Mouse (Mus musculus) CH12.LX (cell line): ENCODE results near the gene Zfp459. TPM values are rescaled to one million over a fixed set of nuclear protein-coding genes. Genes with fewer than 3 reads are reported as not detected.

ENCODE experiments used
- DNase-seq: peaks from one replicate; pipeline ENCODE4 v3.0.0-alpha.2; 2013; ENCODE audit errors: extremely low read depth
- H3K27ac ChIP-seq: 2 replicates; pipeline ENCODE4 v1.5.1; 2012; ENCODE audit warnings: low read depth, mild to moderate bottlenecking, control low read depth, moderate library complexity; ENCODE audit not compliant: insufficient read depth
- H3K27me3 ChIP-seq: replicated peaks from 2 replicates; pipeline ENCODE3; 2012; ENCODE audit warnings: inconsistent platforms
- H3K36me3 ChIP-seq, 2 experiments: replicated peaks in 1 of 2; 2 replicates each; pipeline versions ENCODE3 to v1.6.1; 2012; ENCODE audit warnings: inconsistent platforms in 1 of 2, low read length in 1 of 2, mild to moderate bottlenecking in 1 of 2, mixed read lengths in 1 of 2, moderate library complexity in 1 of 2; ENCODE audit not compliant: control insufficient read depth in 1 of 2, insufficient read depth in 1 of 2
- H3K4me1 ChIP-seq, 2 experiments: 2 replicates each; pipeline ENCODE4 v1.6.1; 2012; ENCODE audit warnings: inconsistent platforms in 1 of 2, moderate library complexity in 1 of 2; ENCODE audit not compliant: insufficient read depth in 2 of 2, control insufficient read depth in 1 of 2
- H3K4me2 ChIP-seq: 2 replicates; pipeline ENCODE4 v1.6.1; 2012; ENCODE audit warnings: low read depth, mild to moderate bottlenecking, control low read depth; ENCODE audit not compliant: poor library complexity, insufficient read depth, severe bottlenecking
- H3K4me3 ChIP-seq, 3 experiments: fragments of 150-350 bp in 1 of 3; sonication (generic) in 1 of 3; replicated peaks in 1 of 3; 2 replicates each; pipeline versions ENCODE3 to v1.5.1; 2011 to 2012; ENCODE audit warnings: low read depth in 2 of 3, low read length in 2 of 3, mild to moderate bottlenecking in 2 of 3, moderate library complexity in 2 of 3, control low read depth in 1 of 3, improper control_type of control experiment in 1 of 3, inconsistent platforms in 1 of 3, mixed read lengths in 1 of 3; ENCODE audit not compliant: poor library complexity in 1 of 3
- H3K79me2 ChIP-seq: replicated peaks from 2 replicates; pipeline ENCODE4 v1.6.1; 2012; ENCODE audit warnings: mild to moderate bottlenecking, moderate library complexity; ENCODE audit not compliant: control insufficient read depth, poor library complexity, insufficient read depth, severe bottlenecking; ENCODE audit errors: extremely low read depth
- H3K9ac ChIP-seq: 2 replicates; pipeline ENCODE4 v1.6.1; 2012; ENCODE audit warnings: low read depth, mild to moderate bottlenecking, control low read depth, moderate library complexity; ENCODE audit not compliant: insufficient read depth
- H3K9me3 ChIP-seq: replicated peaks from 2 replicates; pipeline ENCODE3; 2012; ENCODE audit warnings: low read length, inconsistent platforms, mixed read lengths
- BHLHE40 ChIP-seq: IDR thresholded peaks from 2 replicates; pipeline ENCODE4 v1.6.1; 2011; ENCODE audit warnings: mild to moderate bottlenecking, low read depth, low read length, improper control_type of control experiment
- CHD1 ChIP-seq: IDR thresholded peaks from 2 replicates; pipeline ENCODE4 v1.6.1; 2012; ENCODE audit warnings: low read depth, low read length, improper control_type of control experiment, inconsistent platforms
- CHD2 ChIP-seq: IDR thresholded peaks from 2 replicates; pipeline ENCODE4 v1.6.1; 2011; ENCODE audit warnings: low read length, improper control_type of control experiment
- CTCF ChIP-seq, 2 experiments: IDR thresholded peaks in 1 of 2; conservative IDR thresholded peaks in 1 of 2; 2 replicates each; pipeline ENCODE4 v1.5.1; 2011 to 2012; ENCODE audit warnings: low read depth in 2 of 2, low read length in 2 of 2, improper control_type of control experiment in 1 of 2, inconsistent platforms in 1 of 2, mild to moderate bottlenecking in 1 of 2, moderate library complexity in 1 of 2
- E2F4 ChIP-seq: IDR thresholded peaks from 2 replicates; pipeline ENCODE4 v1.6.1; 2011; ENCODE audit warnings: low read depth, low read length, improper control_type of control experiment; ENCODE audit not compliant: insufficient replicate concordance
- ELF1 ChIP-seq: IDR thresholded peaks from 2 replicates; pipeline ENCODE4 v1.6.1; 2014; ENCODE audit warnings: low read depth, mild to moderate bottlenecking, inconsistent platforms, low read length, improper control_type of control experiment
- EP300 ChIP-seq: IDR thresholded peaks from 2 replicates; pipeline ENCODE4 v1.6.1; 2011; ENCODE audit warnings: low read length, improper control_type of control experiment
- GABPA ChIP-seq: IDR thresholded peaks from 2 replicates; pipeline ENCODE4 v1.6.1; 2012; ENCODE audit warnings: low read depth, low read length, improper control_type of control experiment, inconsistent platforms; ENCODE audit not compliant: insufficient replicate concordance
- IRF4 ChIP-seq: IDR thresholded peaks from 2 replicates; pipeline ENCODE4 v1.6.1; 2014; ENCODE audit warnings: low read depth, mild to moderate bottlenecking, inconsistent platforms, low read length, improper control_type of control experiment
- JUN ChIP-seq: IDR thresholded peaks from 2 replicates; pipeline ENCODE4 v1.6.1; 2011; ENCODE audit warnings: low read depth, mild to moderate bottlenecking, low read length, improper control_type of control experiment, moderate library complexity; ENCODE audit not compliant: insufficient read depth
- JUND ChIP-seq: conservative IDR thresholded peaks from 2 replicates; pipeline ENCODE4 v1.6.1; 2011; ENCODE audit warnings: low read depth, low read length, improper control_type of control experiment
- MAFK ChIP-seq: IDR thresholded peaks from 2 replicates; pipeline ENCODE4 v1.6.1; 2011; ENCODE audit warnings: low read length, improper control_type of control experiment; ENCODE audit not compliant: insufficient replicate concordance
- MAX ChIP-seq: IDR thresholded peaks from 2 replicates; pipeline ENCODE4 v1.6.1; 2011; ENCODE audit warnings: low read length, improper control_type of control experiment
- MAZ ChIP-seq: IDR thresholded peaks from 2 replicates; pipeline ENCODE4 v1.6.1; 2012; ENCODE audit warnings: low read depth, mild to moderate bottlenecking, inconsistent platforms, low read length, improper control_type of control experiment, moderate library complexity
- MEF2A ChIP-seq: IDR thresholded peaks from 2 replicates; pipeline ENCODE4 v1.6.1; 2014; ENCODE audit warnings: low read depth, mild to moderate bottlenecking, inconsistent platforms, low read length, improper control_type of control experiment, borderline replicate concordance
- MYC ChIP-seq: IDR thresholded peaks from 2 replicates; pipeline ENCODE4 v1.6.1; 2011; ENCODE audit warnings: low read depth, mild to moderate bottlenecking, improper control_type of control experiment, low read length
- NELFE ChIP-seq: IDR thresholded peaks from 2 replicates; pipeline ENCODE4 v1.6.1; 2011; ENCODE audit warnings: low read depth, low read length, improper control_type of control experiment
- NRF1 ChIP-seq: IDR thresholded peaks from 2 replicates; pipeline ENCODE4 v1.6.1; 2014; ENCODE audit warnings: low read depth, mild to moderate bottlenecking, inconsistent platforms, low read length, improper control_type of control experiment, moderate library complexity
- PAX5 ChIP-seq: IDR thresholded peaks from 2 replicates; pipeline ENCODE4 v1.6.1; 2012; ENCODE audit warnings: low read length, inconsistent platforms, mixed read lengths
- POLR2A ChIP-seq: IDR thresholded peaks from 2 replicates; pipeline ENCODE4 v1.6.1; 2011; ENCODE audit warnings: low read depth, mild to moderate bottlenecking, improper control_type of control experiment, low read length
- POLR2AphosphoS2 ChIP-seq: IDR thresholded peaks from 2 replicates; pipeline ENCODE4 v1.6.1; 2011; ENCODE audit warnings: low read depth, low read length, improper control_type of control experiment
- RAD21 ChIP-seq: IDR thresholded peaks from 2 replicates; pipeline ENCODE4 v1.6.1; 2011; ENCODE audit warnings: low read depth, mild to moderate bottlenecking, low read length, improper control_type of control experiment, moderate library complexity
- SIN3A ChIP-seq: IDR thresholded peaks from 2 replicates; pipeline ENCODE4 v1.6.1; 2012; ENCODE audit warnings: low read length, improper control_type of control experiment, inconsistent platforms
- TBP ChIP-seq: conservative IDR thresholded peaks from 2 replicates; pipeline ENCODE4 v1.6.1; 2011; ENCODE audit warnings: low read depth, low read length, improper control_type of control experiment
- TCF12 ChIP-seq: IDR thresholded peaks from 2 replicates; pipeline ENCODE4 v1.6.1; 2014; ENCODE audit warnings: low read depth, mild to moderate bottlenecking, inconsistent platforms, low read length, improper control_type of control experiment
- UBTF ChIP-seq: IDR thresholded peaks from 2 replicates; pipeline ENCODE4 v1.6.1; 2012; ENCODE audit warnings: low read depth, mild to moderate bottlenecking, inconsistent platforms, low read length, improper control_type of control experiment, moderate library complexity
- USF1 ChIP-seq: IDR thresholded peaks from 2 replicates; pipeline ENCODE4 v1.6.1; 2014; ENCODE audit warnings: low read depth, mild to moderate bottlenecking, inconsistent platforms, low read length, improper control_type of control experiment
- USF2 ChIP-seq: conservative IDR thresholded peaks from 2 replicates; pipeline ENCODE4 v1.6.1; 2011; ENCODE audit warnings: low read depth, low read length, improper control_type of control experiment
- ZC3H11A ChIP-seq: IDR thresholded peaks from 2 replicates; pipeline ENCODE4 v1.6.1; 2012; ENCODE audit warnings: low read depth, mild to moderate bottlenecking, inconsistent platforms, low read length, improper control_type of control experiment
- ZMIZ1 ChIP-seq: IDR thresholded peaks from 2 replicates; pipeline ENCODE4 v1.6.1; 2012; ENCODE audit warnings: low read depth, mild to moderate bottlenecking, inconsistent platforms, low read length, improper control_type of control experiment
- dilution Hi-C: fragments of 300-500 bp; cut with MboI; formaldehyde crosslinking; loops from 2 replicates; pipeline ENCODE4 v1.14.3; 2020; ENCODE audit warnings: low sequenced_read_pairs; ENCODE audit not compliant: extremely low pct_unique_long_range_greater_than_20kb, extremely low pct_ligation_motif_present
- in situ Hi-C: fragments of 300-500 bp; cut with MboI; formaldehyde crosslinking; loops from 3 replicates; pipeline ENCODE4 v1.14.3; 2019; ENCODE audit warnings: low sequenced_read_pairs, low pct_ligation_motif_present, low pct_unique_long_range_greater_than_20kb, mixed read lengths
- polyA plus RNA-seq: library from polyadenylated mRNA; unstranded; fragments of >175 nt; gene quantifications from 2 replicates; pipeline ENCODE4 v1.2.1, GENCODE M21; 2012; ENCODE audit warnings: low read depth; ENCODE audit not compliant: insufficient read length
- total RNA-seq, 2 experiments: library from RNA; depleted of rRNA; stranded (reverse); fragments of 300-350 nt in 1 of 2; fragments of >200 nt in 1 of 2; gene quantifications; 2 replicates each; pipeline ENCODE4 v1.2.3; 2012 to 2014

Gene Zfp459
- total and polyA plus RNA-seq, 3 experiments: 0.12 to 0.47 TPM; not detected in 1

GRCm38 (mm10) chr13:67452021-67452309, 30.7 kb upstream of the Zfp459 start:
- in situ Hi-C loops (no loop called here), dilution Hi-C loops (no loop called here)
- Histone ChIP-seq H3K4me1 (peaks cover 2 to 17% of the 10 kb centered on the region in 2 experiments; a peak in 2 of 4 replicates), H3K27me3 (no peaks in the 10 kb centered on the region), H3K9ac (peak overlapping the region; percentile 56), H3K27ac (no peak overlapping the region), H3K4me3 (peak overlapping the region in 2 of 3 experiments; percentile 64 to 85), H3K9me3 (no peaks in the 10 kb centered on the region), H3K36me3 (peaks cover 2 to 13% of the 10 kb centered on the region in 2 experiments), H3K4me2 (peak overlapping the region; percentile 85), H3K79me2 (no peaks in the 10 kb centered on the region; the same call in 1 of the 2 replicates)
- TF ChIP-seq MAZ (no peak), POLR2AphosphoS2 (no peak), JUND (no peak), ZC3H11A (no peak), MAFK (no peak), NELFE (no peak), USF1 (no peak), UBTF (no peak), MAX (no peak), NRF1 (no peak), CTCF (conservative IDR thresholded peaks at IDR 0.05 in 1 of 2, IDR thresholded peaks at IDR 0.05 in 1 of 2; ENCODE audit: low read depth in 2 of 2, low read length in 2 of 2) (no peak), POLR2A (no peak), GABPA (no peak), SIN3A (no peak)
- DNase-seq: no peak

DNA sequence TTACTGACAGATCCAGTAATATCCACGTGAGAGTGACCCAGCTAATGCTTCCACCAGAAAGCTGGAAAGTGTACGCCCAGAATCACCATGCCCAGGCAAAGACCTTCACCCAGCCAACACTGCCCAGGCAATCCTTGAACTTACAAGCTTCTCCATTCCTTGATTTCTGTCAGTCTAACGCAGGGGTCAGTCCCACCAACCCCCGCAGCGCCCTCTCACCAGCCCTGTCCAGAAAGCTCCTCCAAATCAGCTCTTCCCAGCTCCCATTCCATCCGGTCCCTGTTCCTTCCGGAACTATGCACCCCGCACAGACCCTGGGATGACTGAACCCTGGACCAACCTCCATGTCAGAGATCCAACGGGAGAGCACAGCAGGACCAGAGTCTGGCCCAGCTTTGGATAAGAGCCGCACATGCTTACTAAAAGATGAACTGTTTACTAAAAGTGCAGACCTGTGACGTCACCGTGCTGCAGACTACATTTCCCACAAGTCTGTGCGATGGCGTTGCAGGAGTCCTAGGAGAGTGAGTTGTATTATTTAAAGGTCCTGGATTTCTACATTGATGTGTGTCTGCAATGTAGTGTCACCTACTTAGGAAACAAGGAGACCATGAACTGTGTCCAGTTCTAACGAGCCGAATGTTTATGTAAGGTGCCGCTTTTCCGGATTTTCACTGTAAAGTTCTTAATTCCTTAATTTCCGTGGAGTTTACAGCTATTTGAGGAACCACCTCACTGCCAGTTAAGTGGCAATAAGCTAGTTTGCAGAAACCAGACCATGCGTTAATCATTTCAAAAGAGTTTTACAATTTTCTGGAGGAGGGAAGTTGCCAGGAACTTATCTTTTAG, 30.2 kb upstream of the Zfp459 start, which contains the start of gene Zfp874a:
Gene Zfp874a, minus strand, starts transcription at position 453 of the 849 bp plus-strand sequence.
- H3K79me2 ChIP-seq: no peaks in the 10 kb centered on the region; the same call in 1 of the 2 replicates
- no peaks in the 10 kb centered on the region for H3K27me3 ChIP-seq
- in situ Hi-C loops (no loop called here), dilution Hi-C loops (no loop called here)
- DNase-seq: peak; percentile 85
- no peak within 1 kb of the TSS for H3K27ac ChIP-seq
- H3K9ac ChIP-seq: peak within 1 kb of the TSS; percentile 56
- peak within 1 kb of the TSS; percentile 85 for H3K4me2 ChIP-seq
- H3K9me3 ChIP-seq: no peaks in the 10 kb centered on the region
- H3K4me3 ChIP-seq: peak within 1 kb of the TSS; percentile 64 to 85 (median 71)
- H3K36me3 ChIP-seq: peaks cover 6 to 18% of the 10 kb centered on the region in 2 experiments
- peaks cover 2 to 17% of the 10 kb centered on the region in 2 experiments; a peak in 2 of 4 replicates for H3K4me1 ChIP-seq
- TF ChIP-seq BHLHE40: 0 out of 2 replicates have a peak, but pooled peaks have one; percentile 12
- peak; percentile 37; the same call in 1 of the 2 replicates for TF ChIP-seq NRF1
- TF ChIP-seq IRF4: no peak
- no peak for TF ChIP-seq PAX5
- peak; percentile 40; the same call in 1 of the 2 replicates for TF ChIP-seq JUN
- 0 out of 2 replicates have a peak, but pooled peaks have one; percentile 48 for TF ChIP-seq TBP
- no peak for TF ChIP-seq E2F4
- TF ChIP-seq TCF12: peak; percentile 53; the same call in 1 of the 2 replicates
- TF ChIP-seq ZC3H11A: no peak
- TF ChIP-seq CHD2: no peak
- TF ChIP-seq RAD21: no peak
- peak; percentile 20; the same call in 1 of the 2 replicates for TF ChIP-seq MEF2A
- peak; percentile 43; the same call in 1 of the 2 replicates for TF ChIP-seq NELFE
- no peak for TF ChIP-seq USF2
- TF ChIP-seq ZMIZ1: no peak
- peak; percentile 45; the same call in 1 of the 2 replicates for TF ChIP-seq MYC
- TF ChIP-seq JUND: peak; percentile 66
- no peak; the same call in 1 of the 2 replicates for TF ChIP-seq GABPA
- no peak for TF ChIP-seq CHD1
- 0 out of 2 replicates have a peak, but pooled peaks have one; percentile 56 for TF ChIP-seq ELF1
- peak; percentile 65 for TF ChIP-seq MAX
- no peak for TF ChIP-seq EP300
- TF ChIP-seq MAFK: no peak
